Mouse (Mus musculus): ENCODE results near the gene P4ha1.

GRCm38 (mm10) chr10:59292079-59292478 is 31.0 kb upstream of the P4ha1 start:
- TF ChIP-seq GATA1 (IDR thresholded peaks at IDR 0.05; ENCODE audit: borderline replicate concordance, low read length): no peak
- TF ChIP-seq FLI1 (IDR thresholded peaks at IDR 0.05; ENCODE audit: low read length): no peak
